Comparison of ENCODE assay signal across 18 mouse cellular contexts in genomic region chr2:46609217-46609616, GRCm38 (mm10).
"Had no signal": no experiment of that assay in that cellular context is flagged by ENCODE, and none has a peak within 500 bp of the region (broad histone marks: within the 10 kb centered on the region; RNA-seq: fewer than 3 reads in every experiment).

No protein-coding gene starts in this region.

- H3K9ac ChIP-seq: liver, postnatal 0 days; lung, embryonic 15.5 days; midbrain, embryonic 13.5 days; midbrain, embryonic 15.5 days; neural tube, embryonic 12.5 days; stomach, embryonic 15.5 days had no signal

- H3K4me1 ChIP-seq: lung, embryonic 15.5 days; megakaryocyte, embryonic 14.5 days; midbrain, embryonic 13.5 days; midbrain, embryonic 15.5 days; neural tube, embryonic 12.5 days; stomach, embryonic 15.5 days had no signal

- H3K36me3 ChIP-seq: lung, embryonic 15.5 days; midbrain, embryonic 13.5 days; midbrain, embryonic 15.5 days; neural tube, embryonic 12.5 days; stomach, embryonic 15.5 days had no signal

- H3K27me3 ChIP-seq: lung, embryonic 15.5 days; megakaryocyte, embryonic 14.5 days; midbrain, embryonic 13.5 days; midbrain, embryonic 15.5 days; neural tube, embryonic 12.5 days; stomach, embryonic 15.5 days had no signal

- H3K4me3 ChIP-seq: lung, embryonic 15.5 days; megakaryocyte, embryonic 14.5 days; midbrain, embryonic 13.5 days; midbrain, embryonic 15.5 days; neural tube, embryonic 12.5 days; stomach, embryonic 15.5 days had no signal

- ATAC-seq: liver, postnatal 0 days; lung, postnatal 0 days; midbrain, embryonic 13.5 days; midbrain, embryonic 15.5 days had no signal

- H3K4me2 ChIP-seq: lung, embryonic 15.5 days; midbrain, embryonic 11.5 days; midbrain, embryonic 13.5 days; midbrain, embryonic 15.5 days; neural tube, embryonic 12.5 days; stomach, embryonic 15.5 days had no signal

- H3K27ac ChIP-seq: lung, embryonic 15.5 days; macrophage; midbrain, embryonic 13.5 days; midbrain, embryonic 15.5 days; neural tube, embryonic 12.5 days; stomach, embryonic 15.5 days; stomach, postnatal 0 days had no signal

- DNase-seq: liver, postnatal 0 days; lung, adult 2 months; lung, postnatal 14 days; lung, postnatal 36 days; right cerebral cortex, postnatal 14 days; thymus, adult 18-20 months; thymus, postnatal 14 days; thymus, postnatal 36 days had no signal

- H3K9me3 ChIP-seq: lung, embryonic 15.5 days; midbrain, embryonic 13.5 days; midbrain, embryonic 15.5 days; neural tube, embryonic 12.5 days; stomach, embryonic 15.5 days had no signal
